Mouse (Mus musculus) layer of hippocampus, adult 18-20 months (tissue): Measurements from ENCODE around the gene Slamf1. TPM values are rescaled to one million over a fixed set of nuclear protein-coding genes. Genes with fewer than 3 reads are reported as not detected.
"Not testable (repeated sequence)": the region's sequence is repeated elsewhere in the genome, so short reads cannot be mapped to it uniquely, and the experiment has no call there.

ENCODE experiments used
- DNase-seq, 2 experiments: peaks; one replicate each; pipeline ENCODE4 v3.0.0; 2022; ENCODE audit warnings: low spot score in 2 of 2
- total RNA-seq, 2 experiments: library from RNA; stranded (reverse); gene quantifications; 2 replicates each; pipeline ENCODE4 v1.2.3; 2021

The Slamf1 gene
- total RNA-seq, 2 experiments from 2014 or later: 0.10 TPM; not detected in 1

DNA sequence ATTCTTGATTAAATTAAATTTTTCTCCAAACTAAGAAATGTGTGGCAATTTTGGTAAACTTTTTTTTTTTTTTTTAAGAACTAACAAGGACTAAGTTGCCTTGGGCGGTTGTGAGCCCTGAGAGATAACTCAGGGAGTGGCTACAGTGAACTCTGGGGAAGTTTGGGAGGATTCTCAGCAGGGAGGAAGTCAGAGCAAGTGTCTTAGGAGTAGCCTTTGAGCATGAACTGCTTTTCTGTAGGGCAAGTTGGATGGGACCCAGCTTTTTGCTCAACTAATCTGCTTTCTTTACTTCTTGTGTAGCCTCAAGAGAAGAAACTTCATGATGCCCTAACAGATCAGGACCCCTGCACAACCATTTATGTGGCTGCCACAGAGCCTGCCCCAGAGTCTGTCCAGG is 30.9 kb downstream of the Slamf1 start:
- DNase-seq: no peak

DNA sequence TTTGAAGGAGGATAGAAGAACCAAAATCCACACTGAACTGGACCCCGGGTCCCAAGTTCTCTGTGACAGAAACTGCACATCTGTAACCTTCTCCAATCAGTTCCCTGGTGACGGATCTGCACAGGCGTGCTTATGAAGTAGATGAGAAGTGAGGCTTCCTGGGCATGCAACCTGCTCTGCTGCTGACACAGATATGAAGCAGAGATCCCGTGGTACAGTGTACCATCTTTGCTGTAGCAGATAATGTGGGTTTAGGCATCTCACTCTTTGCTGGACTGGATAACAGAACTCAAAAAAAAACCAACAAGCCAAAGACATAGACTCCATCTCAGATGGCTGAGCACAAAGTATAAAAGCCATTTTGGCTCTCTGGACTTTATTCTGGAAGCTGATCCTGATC is 32.7 kb downstream of the Slamf1 start:
- no peak for DNase-seq

DNA sequence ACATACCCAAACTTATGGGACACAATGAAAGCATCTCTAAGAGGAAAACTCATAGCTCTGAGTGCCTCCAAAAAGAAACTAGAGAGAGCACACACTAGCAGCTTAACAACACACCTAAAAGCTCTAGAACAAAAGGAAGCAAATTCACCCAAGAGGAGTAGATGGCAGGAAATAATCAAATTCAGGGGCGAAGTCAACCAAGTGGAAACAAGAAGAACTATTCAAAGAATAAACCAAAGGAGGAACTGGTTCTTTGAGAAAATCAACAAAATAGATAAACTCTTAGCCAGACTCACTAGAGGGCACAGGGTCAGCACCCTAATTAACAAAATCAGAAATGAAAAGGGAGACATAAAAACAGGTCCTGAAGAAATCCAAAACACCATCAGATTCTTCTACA is 44.1 kb downstream of the Slamf1 start:
- not testable (repeated sequence) for DNase-seq

DNA sequence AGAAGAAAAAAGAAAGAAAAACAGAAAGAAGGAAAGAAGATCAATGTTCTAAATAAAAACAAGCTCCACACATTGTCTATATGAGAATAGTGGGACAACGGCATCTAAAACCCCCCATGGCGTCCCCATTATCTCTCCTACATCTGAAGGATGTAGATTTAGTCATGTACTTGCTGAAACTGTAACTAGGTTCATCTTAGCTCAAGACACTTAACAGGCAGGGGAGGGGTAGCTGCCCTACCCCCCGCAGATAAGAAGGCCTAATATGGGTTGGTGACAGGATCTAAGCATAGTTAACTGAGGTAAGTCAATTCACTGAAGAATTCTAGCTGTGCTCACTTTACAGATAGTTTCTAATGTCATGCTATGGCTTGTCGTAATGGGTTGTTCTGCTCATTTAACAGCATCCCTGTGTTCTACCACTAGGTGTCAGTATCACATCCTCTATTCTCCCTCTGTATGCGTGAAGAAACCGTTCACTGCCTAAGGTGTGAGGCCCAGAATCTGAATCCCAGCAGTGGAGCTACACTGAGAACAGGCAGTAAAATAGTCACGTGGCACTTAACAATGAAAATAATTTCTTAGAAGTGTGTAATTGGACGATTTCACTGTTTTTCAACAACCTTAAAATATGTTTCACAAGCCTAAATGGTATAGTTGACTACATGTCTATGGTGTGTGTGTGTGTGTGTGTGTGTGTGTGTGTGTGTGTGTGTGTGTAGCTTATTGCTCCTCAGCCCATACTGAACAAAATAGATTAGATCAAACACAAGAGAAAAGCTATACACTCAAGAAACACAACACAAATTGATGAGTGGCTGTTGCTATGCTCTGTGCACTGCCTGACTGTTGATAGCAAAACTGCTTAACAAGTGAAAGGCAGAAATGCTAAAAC is 48.9 kb downstream of the Slamf1 start:
- DNase-seq: peak; percentile 7 to 77

DNA sequence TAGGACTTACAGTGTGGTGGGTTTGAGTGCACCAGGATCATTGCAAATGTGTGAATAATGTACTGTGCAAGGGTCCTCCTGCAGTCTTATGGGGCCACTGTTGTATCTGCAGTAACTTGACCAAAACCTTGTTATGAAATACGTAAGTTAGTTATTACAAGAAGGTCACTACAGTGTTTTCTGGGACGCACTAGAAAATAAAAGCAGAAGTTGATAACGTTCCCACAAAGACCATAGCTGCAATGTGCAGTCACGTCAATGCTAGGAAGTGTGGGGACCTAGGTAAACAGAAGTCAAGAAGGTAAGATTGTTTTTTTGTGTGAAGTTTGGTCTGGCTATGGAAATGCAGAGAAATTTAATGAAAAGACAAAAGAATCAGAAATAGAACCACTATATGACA is 50.1 kb downstream of the Slamf1 start:
- DNase-seq: no peak

DNA sequence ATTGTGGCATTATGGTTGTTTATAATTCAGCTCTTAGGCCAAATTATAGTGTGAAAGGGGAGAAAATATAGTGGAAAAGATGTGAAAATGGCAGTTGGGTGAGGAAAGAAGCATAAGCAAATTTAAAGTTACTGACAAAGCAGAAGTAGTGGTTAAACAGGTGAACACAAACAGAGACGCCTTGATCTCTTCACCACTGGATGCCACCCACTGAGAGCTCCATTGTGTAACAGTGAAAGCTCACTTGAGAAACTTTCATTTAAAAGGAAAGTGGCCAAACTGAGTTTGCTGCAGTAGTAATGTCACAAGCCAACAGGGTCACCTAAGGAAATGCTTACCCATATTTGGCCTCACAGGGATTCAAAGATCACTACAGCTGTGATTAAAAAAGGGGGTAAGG is 54.4 kb downstream of the Slamf1 start:
- no peak for DNase-seq

DNA sequence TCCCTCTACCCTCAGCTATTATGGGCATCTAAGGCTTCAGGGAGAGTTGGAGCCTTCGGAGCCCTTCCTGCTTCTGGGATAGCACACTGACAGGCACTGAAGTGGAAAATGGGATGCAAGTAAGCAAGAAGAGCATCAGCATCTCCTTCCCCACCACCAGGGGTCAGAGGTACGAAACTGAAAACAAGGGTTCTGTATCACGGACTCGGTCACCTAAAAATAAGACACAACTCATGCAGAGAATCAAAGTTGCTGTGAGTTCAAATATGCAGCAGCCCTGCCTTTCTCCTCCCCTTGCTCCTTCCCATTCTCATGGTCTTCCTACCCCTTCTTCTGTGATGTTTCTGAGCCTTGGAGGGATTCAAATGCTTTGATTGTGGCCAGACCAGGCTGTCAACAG is 58.5 kb downstream of the Slamf1 start:
- no peak for DNase-seq

DNA sequence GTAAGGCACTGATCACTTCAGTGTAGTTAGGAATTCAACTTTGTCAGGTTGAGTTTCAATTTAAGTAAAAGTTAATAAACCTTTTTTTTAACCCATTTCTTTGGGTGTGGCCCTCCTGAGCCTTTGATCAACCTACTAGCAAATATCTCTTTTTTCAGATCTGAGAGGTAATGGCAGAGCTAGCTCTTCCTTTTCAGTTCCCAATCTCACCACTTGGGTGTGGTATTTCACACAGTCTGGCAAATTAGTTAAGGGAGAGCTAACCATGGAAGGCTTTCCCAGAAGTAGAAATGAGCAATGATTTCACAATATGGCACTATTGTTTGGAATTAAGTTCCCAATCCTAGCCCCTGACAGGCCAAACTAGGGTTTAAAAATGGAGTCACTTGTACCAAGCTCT is 59.2 kb downstream of the Slamf1 start:
- DNase-seq: peak in 1 of 2 experiments; percentile 40

DNA sequence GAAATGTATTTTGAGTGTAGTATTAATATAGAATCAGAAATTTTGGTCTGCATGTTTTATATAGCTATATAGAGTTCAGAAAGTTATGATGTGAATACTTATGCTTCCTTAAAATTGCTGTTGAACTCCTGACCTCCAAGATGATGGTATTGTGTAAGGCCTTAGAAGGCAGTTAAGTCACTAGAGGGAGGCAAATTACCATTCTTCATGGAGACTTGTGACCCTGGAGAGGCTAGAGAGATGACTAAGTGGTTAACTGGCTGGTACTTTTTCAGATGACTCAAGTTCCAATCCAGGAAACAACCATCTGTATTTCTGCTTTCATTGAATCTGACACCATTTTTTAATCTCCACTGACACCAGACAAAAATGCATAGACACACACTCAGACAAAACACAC is 60.7 kb downstream of the Slamf1 start:
- DNase-seq: no peak

DNA sequence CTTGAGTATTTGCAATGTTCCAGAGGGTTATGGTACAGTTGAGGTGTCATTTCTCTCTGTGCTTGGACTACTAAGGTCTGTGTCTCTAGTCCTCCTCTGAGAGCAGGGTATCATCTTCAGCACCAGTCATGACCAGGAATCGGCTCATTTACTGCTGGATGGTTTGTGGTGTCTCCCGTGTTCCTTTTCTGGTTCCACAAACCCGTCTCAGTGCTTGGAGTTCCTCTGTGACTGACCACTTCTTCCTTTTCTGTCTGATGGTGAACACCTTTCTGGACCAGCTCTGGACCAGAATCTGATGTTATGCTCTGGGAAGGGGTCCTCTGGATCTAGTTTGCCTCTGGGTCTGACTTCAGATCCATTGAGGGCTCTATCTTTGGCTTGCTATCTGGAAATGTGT is 72.6 kb downstream of the Slamf1 start, which contains the start of gene Cd84:
Gene Cd84, plus strand, starts transcription at position 210 of the 400 bp plus-strand sequence.
- no peak for DNase-seq

DNA sequence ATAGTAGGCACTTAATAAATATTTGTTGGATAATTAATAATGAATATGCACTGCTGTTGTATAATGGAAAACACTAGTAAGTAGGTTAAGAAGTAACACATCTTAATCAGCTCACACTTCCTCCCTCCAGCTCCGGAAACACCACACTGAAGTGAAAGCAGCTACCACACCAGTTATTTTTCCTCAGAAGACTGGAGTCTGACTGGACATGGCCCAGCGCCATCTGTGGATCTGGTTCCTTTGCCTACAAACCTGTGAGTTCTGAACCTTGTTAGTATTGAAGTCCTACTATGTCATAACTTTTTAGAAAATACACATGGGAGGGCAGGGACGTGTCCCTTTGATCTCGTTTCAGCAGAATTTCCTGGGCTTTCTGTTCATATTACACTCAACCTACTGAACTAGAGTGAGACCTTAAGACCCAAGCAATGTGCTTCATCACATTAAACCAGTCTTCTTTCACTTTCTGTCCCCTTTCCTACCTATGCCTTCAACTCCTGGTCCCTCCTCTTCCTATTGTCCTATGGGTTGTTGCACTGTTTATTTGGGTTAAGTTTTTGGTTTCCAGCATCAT is 73.6 kb downstream of the Slamf1 start:
- no peak for DNase-seq

DNA sequence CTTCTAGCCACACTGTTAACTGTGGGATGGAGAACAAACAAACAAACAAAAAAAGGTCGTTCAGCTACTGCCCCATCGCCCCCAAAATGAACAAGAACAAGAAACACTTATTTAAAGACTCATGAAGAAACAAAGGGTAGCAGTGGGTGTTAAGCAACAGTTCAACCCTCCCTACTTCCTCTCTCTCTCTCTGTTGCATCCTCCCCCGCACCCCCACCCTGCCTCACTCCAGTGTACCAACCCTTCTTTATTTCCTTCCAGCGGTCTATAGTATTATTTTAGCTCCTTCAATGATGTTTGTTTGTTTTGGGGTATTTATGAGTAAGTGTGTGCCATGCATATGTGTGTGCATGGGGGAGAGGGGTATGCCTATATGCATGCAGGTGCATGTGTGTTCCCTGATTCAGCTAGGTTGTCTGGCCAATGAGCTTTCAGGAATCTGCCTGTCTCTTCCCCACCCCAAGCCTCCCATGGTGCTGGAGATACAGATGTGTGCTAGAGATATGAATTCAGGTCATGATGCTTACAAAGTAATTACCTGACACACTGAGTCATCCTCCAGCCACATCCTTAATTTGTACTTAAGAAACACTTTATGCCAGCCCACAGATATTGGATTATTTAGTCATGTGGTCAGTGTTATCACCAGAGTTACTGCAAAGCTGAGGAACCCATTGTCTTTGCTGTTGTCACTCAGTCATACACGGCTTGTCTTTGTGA is 78.3 kb downstream of the Slamf1 start:
- DNase-seq: no peak

DNA sequence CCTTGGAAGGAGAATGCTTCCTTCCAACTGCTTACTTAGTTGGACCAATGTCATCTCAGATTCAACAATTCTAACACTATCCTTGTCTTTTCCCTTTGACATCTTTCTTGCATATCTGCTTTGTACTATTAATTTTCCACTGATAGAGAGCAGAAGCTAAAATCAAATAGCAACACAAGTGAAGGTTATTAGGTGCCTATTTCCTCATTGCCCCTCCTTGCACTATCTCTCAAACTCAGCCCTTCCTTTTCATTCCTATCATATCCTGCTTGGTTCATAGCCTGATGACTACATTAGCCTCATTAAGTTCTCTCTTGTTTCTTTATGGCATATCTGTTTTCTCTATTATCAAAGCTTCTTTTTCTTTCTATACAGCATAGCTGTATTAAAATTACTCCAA is 81.3 kb downstream of the Slamf1 start:
- DNase-seq: no peak

DNA sequence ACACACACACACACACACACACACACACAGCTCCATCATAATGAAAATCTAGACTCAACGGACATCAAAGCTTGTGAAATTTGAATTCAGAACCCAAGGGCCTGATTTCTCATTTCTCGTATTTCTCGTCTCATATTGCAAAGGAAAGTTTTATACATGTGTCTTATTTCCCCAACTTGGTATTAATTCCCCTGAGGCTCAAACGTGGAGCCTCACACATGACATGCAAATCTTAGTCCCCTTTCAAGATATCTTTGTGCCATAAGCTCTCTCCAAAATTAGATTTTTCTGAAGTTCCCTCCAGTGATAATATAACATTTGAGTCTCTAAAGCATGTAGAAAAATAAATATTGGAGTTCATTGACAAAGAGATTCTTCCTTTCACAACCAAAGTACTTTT is 81.8 kb downstream of the Slamf1 start:
- DNase-seq: no peak

DNA sequence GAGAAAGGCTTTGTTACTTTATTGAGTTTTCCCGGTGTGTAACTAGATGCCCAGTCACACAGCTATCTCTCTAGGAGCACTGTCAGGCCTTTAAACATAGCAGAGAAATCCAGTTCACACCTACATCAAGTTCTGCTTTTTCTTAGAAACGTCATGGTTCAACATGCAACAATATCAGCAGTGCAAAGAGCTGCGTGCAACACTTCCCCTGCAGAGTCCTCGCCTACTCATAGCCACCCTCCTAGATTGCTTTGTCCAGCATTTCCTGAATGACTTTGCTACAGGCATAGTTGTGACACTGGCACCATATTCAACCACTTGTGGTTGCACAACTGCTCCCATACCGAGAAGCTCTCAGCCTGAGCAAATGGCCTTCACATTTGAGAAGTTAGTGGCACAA is 82.5 kb downstream of the Slamf1 start:
- no peak for DNase-seq

Other genes starting within 250 kb of the Slamf1 start
- not detected for gene Itln1, start 231.8 kb upstream of the Slamf1 start, total RNA-seq
- not detected for gene Cd244a, start 207.9 kb upstream of the Slamf1 start, total RNA-seq
- under 1 TPM; 0.15 to 0.20 TPM for gene Ly9, start 159.7 kb upstream of the Slamf1 start, total RNA-seq
- not detected for gene Slamf7, start 114.1 kb upstream of the Slamf1 start, total RNA-seq
- under 1 TPM; 0.38 to 0.62 TPM for gene Cd48, start 85.1 kb upstream of the Slamf1 start, total RNA-seq
- 1 to 10 TPM; 2.2 to 2.5 TPM for gene Cd84, start 72.6 kb downstream of the Slamf1 start, total RNA-seq
- gene Gm10521, start 128.5 kb downstream of the Slamf1 start, total RNA-seq: not detected
- not detected for gene Slamf6, start 150.4 kb downstream of the Slamf1 start, total RNA-seq